Mouse (Mus musculus) lung, postnatal 14 days (tissue): ENCODE results near the gene Cdc42bpa.

ENCODE experiments used
- DNase-seq: peaks from one replicate; pipeline ENCODE4 v3.0.0; 2021

The Cdc42bpa gene

GRCm38 (mm10) chr1:179959721-179960542, at the start of gene Cdc42bpa:
Cdc42bpa (plus strand) TSS chr1:179960472.
- peak; percentile 82 for DNase-seq

- DNase-seq = peak; percentile 78
Measured at GRCm38 (mm10) chr1:179913471-179913870, 46.8 kb upstream of the Cdc42bpa start.

DNA sequence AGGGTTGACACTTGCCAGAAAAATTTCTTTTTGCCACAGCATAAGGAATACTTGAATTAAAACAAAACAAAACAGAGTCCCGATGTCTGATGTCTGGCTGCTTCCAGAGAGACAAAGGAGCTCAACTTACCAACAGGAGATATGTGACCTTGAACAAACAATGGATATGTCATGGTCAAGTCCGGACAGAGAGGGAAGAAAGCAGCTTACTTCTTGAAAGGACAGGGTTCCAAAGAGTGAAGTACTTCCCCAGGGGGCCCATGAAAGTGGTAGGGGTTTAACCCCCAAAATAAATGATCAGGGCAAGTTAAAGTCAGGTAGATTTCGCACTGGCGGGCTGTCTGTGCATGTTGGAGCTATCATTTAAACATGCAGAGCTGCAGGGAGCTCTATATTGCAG, 43.2 kb upstream of the Cdc42bpa start:
- DNase-seq = no peak

GRCm38 (mm10) chr1:179917481-179917880, 42.8 kb upstream of the Cdc42bpa start:
- DNase-seq = no peak

DNA sequence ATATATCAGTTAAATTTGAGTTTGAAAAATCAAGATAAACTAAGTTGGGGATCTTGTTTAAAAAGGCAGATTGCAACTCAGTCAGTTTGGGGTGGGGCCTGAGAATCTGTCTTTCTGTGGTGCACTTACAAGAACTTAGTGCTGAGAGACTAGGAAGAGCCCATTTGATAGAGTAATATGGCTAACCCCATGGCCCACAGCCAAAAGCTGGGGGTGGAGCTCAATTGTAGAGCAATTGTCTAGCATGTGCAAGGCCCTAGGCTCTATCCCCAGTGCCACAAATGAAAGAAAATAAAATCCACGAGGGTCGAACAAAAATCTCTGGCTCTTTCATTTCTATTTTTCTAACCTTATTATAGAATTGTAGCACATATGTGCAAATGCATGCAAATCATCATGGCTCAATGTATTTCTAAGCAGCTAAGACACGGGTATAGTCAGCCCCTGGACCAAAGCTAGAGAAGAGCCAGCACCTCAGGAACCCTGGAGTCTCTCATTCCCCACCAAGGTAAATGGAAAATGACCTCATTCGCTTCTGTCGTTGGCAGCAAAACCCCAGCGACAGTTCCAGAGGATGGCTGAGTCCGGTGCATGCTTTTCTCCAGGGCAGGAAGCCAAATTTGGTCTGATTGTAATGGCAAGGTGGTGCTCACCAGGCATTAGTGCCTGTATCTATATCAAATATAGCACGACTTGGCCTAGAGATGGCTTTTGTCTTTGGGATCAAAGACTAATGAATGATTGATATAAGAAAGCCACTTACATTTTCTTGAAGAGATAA, 40.4 kb upstream of the Cdc42bpa start:
- DNase-seq = no peak

GRCm38 (mm10) chr1:179923661-179924405, 36.4 kb upstream of the Cdc42bpa start:
- DNase-seq = no peak

DNA sequence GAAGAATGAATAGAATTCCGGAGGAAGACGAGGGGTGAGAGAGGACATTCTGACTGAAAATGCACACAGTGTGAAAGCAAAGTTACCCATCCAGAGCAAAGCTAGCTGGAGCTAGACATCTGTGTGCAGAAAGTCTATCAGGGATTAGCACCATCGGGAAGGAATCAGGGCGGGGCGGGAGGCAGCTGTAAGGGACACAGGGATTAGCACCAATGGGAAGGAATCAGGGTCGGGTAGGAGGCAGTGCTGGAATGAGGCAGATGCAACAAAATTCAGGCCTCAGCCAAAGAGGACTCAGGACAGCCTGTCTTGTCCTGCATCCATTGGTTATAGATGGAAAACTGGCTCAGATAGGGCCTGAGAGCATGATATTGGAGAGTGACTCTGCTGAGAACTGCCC, 34.0 kb upstream of the Cdc42bpa start:
- no peak for DNase-seq

DNA sequence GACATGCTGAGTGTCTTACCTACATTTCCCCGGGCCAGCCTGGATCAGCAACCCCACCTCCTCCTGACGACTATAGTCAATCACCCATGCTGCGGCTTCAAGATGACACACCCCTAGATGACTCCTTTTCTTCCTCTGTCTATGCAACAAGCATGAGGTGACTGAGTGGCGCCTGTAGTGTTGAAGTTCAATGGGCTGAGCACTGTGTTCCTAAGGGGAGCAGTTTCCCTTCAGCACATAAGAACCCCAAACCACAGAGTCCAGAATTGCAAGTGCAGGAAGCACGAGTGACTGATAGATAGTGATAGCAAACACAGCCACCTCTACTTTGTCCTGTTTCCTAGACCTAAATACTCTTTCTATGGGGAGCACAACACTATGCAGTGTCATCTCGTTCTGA, 33.2 kb upstream of the Cdc42bpa start:
- DNase-seq = no peak

GRCm38 (mm10) chr1:179928822-179929221, 31.4 kb upstream of the Cdc42bpa start:
- no peak for DNase-seq

GRCm38 (mm10) chr1:179931247-179931646, 29.0 kb upstream of the Cdc42bpa start:
- no peak for DNase-seq

- DNase-seq = no peak
Measured at GRCm38 (mm10) chr1:179934064-179934463, 26.2 kb upstream of the Cdc42bpa start.

DNA sequence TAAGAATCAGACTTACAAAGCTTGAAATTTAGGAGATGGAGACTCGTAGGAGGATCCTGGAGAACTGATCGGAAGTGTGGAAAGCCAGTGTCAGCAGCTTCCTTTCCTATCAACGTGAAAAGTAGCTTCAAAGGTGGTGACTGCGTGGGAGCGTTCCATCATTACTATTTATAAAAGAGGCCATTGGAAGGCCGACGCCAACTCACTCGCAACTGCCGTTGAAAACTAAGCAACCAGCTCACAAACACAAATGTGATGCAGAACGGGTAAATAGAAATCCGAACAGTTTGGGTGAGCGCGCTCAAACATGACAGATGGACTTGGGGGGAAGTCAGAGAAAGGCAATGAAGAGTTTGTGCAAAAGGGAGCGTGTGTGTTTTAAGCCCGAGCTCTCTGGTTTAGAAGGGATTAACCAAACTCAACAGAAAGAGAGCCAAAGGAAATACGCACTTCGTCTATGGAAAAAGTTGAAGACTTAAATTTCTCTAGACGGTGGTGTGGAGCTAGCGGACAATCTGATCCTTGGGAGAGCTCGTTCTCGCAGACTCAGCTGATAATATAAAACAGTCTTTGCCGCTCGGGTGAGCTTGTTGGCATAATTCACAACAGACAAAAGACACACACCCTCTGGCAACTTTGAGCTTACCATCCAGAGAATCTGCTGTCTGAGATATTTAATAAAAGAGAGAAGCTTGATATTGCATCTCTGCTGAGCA, 20.0 kb upstream of the Cdc42bpa start:
- DNase-seq = no peak

GRCm38 (mm10) chr1:179940787-179941352, 19.4 kb upstream of the Cdc42bpa start:
- DNase-seq = no peak

DNA sequence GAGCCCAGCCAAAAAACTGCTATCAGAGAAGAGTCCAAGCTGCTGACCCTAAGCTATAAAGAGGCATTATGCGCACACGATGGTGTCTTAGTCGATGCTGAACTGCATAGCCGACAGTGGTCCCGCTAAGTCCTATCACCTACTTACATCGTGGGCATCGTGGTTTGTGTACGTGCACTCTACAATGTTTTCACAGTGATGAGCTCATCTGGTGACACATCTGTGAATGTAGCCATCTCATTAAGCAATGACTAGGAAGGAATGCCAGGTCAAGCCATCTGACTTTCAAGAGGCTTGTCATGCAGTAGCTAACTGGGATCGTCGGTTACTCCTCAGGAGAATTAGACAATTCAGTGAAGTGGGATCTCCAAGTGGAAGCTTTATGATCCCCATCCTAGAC, 15.3 kb upstream of the Cdc42bpa start:
- DNase-seq = no peak

- no peak for DNase-seq
Measured at GRCm38 (mm10) chr1:179946616-179947015, 13.7 kb upstream of the Cdc42bpa start.

DNA sequence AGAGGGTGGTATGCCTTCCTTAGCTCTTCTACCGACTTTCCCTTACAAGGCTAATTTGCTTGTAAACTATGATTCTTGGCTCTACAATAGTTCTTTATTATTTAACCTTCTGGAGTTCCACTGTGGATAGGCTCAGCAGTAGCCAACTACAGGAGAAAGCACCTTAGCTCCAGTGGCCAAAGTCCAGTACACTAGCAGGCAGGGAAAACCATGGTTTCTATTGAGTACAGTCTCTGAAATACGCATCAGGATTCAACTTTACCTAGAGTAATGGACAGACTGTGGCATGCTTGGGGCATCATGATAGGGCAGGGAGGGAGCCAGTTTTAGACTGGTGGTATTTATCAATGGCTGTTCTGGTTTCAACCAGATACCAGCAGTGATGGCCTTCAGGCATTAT, 12.6 kb upstream of the Cdc42bpa start:
- no peak for DNase-seq

- no peak for DNase-seq
Measured at GRCm38 (mm10) chr1:179951597-179951996, 8.7 kb upstream of the Cdc42bpa start.

GRCm38 (mm10) chr1:179953251-179953650, 7.0 kb upstream of the Cdc42bpa start:
- DNase-seq = no peak

GRCm38 (mm10) chr1:179957431-179957830, 2.8 kb upstream of the Cdc42bpa start:
- DNase-seq = no peak

DNA sequence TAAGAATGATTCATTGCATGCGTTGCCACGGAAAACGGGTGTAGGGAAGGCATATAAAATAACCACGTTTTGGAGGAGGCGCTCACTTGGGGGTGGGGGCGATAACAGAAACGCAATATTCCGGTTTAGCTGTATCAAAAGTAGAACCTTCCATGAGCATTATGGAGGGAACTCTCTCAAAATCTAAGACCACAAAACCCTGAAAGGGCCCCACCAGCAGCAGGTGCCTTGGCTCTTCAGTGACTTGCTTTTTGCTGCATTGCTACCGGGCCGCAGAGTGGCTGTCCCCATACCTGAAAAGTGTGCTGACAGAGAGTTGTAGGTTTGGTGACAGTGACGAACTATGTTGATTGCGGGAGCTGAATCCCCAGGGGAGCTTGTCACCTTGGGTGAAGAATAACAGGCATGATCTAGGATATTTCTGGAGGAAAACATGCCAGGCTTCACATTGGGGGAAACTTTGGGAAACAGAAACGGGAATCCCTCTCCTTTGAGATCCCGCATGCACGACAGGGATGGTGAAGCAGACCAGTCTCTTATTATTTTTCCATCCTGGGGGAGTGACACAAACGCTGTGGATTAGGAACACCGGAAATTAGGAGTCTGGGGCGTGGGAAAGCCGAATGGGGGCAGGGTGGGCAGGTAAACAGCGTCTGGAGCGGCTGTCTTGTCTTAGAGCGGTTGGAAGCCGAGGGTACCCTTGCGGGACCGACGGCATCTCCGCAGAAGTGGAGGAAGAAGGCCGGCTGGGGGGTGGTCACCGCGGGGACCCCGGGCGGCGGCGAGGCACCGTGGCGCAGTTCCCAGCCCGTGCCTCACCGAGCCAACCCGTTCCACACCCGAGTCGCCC, 1.2 kb upstream of the Cdc42bpa start:
- peak; percentile 45 for DNase-seq

GRCm38 (mm10) chr1:179960543-179960876, 238 bp downstream of the Cdc42bpa start:
- DNase-seq = no peak
